Mouse (Mus musculus) C2C12 (cell line): ENCODE results near the gene Gm20388. TPM values are rescaled to one million over a fixed set of nuclear protein-coding genes. Genes with fewer than 3 reads are reported as not detected.

Experiments
- H3K27me3 ChIP-seq: one replicate; pipeline ENCODE4 v1.6.1; 2011; ENCODE audit not compliant: control insufficient read depth, insufficient read depth, insufficient read length
- H3K36me3 ChIP-seq: one replicate; pipeline ENCODE4 v1.6.1; 2011; ENCODE audit not compliant: control insufficient read depth, insufficient read depth
- H3K4me3 ChIP-seq: one replicate; pipeline ENCODE4 v1.5.1; 2011; ENCODE audit warnings: mild to moderate bottlenecking, control low read depth; ENCODE audit not compliant: poor library complexity, insufficient read depth, severe bottlenecking
- H3K79me2 ChIP-seq: one replicate; pipeline ENCODE4 v1.6.1; 2011; ENCODE audit not compliant: control insufficient read depth, insufficient read depth
- H3K79me3 ChIP-seq: one replicate; pipeline ENCODE4 v1.6.1; 2011; ENCODE audit warnings: low read depth, control low read depth
- H3ac ChIP-seq: one replicate; pipeline ENCODE3; 2011; ENCODE audit warnings: low read depth; ENCODE audit not compliant: control insufficient read depth, insufficient read length
- CEBPB ChIP-seq: IDR thresholded peaks from one replicate; pipeline ENCODE4 v1.6.1; 2011; ENCODE audit warnings: low read depth, mild to moderate bottlenecking, control low read depth, moderate library complexity
- CTCF ChIP-seq: IDR thresholded peaks from one replicate; pipeline ENCODE4 v1.5.1; 2011; ENCODE audit not compliant: control insufficient read depth, insufficient read depth, insufficient read length
- FOSL1 ChIP-seq: IDR thresholded peaks from one replicate; pipeline ENCODE4 v1.8.0; 2011; ENCODE audit warnings: mild to moderate bottlenecking, low read length; ENCODE audit not compliant: poor library complexity, insufficient read depth, severe bottlenecking
- MAX ChIP-seq: IDR thresholded peaks from one replicate; pipeline ENCODE4 v1.6.1; 2011; ENCODE audit warnings: mild to moderate bottlenecking, control low read depth
- MYOD1 ChIP-seq: IDR thresholded peaks from one replicate; pipeline ENCODE4 v1.6.1; 2011; ENCODE audit warnings: low read depth; ENCODE audit not compliant: control insufficient read depth, insufficient read length
- MYOG ChIP-seq: IDR thresholded peaks from one replicate; pipeline ENCODE4 v1.6.1; 2011; ENCODE audit not compliant: control insufficient read depth, insufficient read length; ENCODE audit errors: extremely low read depth
- USF1 ChIP-seq: IDR thresholded peaks from one replicate; pipeline ENCODE4 v1.6.1; 2011; ENCODE audit warnings: low read depth, mild to moderate bottlenecking, control low read depth, moderate library complexity
- polyA plus RNA-seq: library from polyadenylated mRNA; unstranded; fragments of >200 nt; fragmentation: generic; extraction: Trizol; gene quantifications from one replicate; pipeline ENCODE4 v1.2.1, GENCODE M21; 2012; ENCODE audit warnings: missing spikeins

The Gm20388 gene
- polyA plus RNA-seq, 1 experiment: 15.0 TPM

DNA sequence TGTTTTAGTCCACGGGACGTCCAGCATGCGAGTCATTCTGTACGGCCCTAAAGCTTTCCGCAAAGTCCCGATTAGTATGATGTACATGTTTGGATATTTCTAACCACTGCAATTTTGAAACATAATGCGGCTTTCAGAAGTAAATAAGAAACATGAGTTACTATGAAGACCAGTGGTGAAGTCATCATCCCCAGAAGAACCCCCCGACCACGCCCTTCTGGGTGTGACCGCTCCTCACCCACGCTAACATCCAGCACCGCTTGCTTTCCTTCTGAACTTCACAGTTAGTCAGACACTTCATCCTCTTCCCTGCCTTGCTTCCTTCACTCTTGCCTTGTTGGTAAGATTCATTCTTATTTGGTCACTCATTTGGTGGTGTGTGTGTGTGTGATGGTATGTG is 3738.8 kb downstream of the Gm20388 start:
- H3K79me2 ChIP-seq: peaks cover 7% of the 10 kb centered on the region
- peaks cover 3% of the 10 kb centered on the region for H3K79me3 ChIP-seq
- no peaks in the 10 kb centered on the region for H3K36me3 ChIP-seq
- TF ChIP-seq CEBPB (peak; percentile 14), MYOD1 (no peak), CTCF (no peak)
- no peak overlapping the region for H3ac ChIP-seq
- no peaks in the 10 kb centered on the region for H3K27me3 ChIP-seq
- no peak overlapping the region for H3K4me3 ChIP-seq

DNA sequence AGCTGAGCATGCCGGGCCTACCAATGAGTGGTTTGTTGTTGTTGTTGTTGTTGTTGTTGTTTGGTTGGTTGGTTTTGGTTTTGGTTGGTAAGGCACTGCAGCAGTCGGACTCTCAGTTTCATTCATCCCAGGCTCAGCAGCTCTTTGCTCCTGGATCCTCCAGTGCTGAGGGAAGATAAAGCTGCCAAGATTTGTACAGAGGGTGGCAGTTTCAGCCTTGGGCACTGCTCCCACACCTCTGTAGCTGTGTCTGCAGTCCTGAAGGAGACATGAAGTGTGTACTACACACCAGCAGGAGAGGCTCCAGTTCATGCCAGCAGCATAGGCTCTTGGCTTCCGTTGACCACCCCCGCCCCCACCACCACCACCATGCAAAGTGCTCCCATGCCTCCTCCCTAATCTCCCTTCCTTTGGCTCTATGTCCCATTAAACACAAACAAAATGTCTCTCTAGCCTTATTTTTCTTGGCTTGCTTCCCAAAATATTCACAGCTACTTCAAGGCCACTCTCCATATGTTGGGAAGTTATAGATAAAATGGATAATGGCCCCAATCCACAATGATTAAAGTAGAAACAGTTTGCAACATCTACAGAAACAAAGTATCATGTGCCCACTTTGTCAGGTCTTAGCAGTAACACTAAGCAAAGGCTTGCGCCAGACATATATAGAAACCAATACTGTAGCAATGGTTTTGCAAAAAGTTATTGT is 3740.9 kb downstream of the Gm20388 start:
- peaks cover 15% of the 10 kb centered on the region for H3K79me3 ChIP-seq
- peaks cover 28% of the 10 kb centered on the region for H3K79me2 ChIP-seq
- TF ChIP-seq USF1: no peak
- H3ac ChIP-seq: no peak overlapping the region
- H3K4me3 ChIP-seq: no peak overlapping the region
- peaks cover 12% of the 10 kb centered on the region for H3K36me3 ChIP-seq
- no peaks in the 10 kb centered on the region for H3K27me3 ChIP-seq

DNA sequence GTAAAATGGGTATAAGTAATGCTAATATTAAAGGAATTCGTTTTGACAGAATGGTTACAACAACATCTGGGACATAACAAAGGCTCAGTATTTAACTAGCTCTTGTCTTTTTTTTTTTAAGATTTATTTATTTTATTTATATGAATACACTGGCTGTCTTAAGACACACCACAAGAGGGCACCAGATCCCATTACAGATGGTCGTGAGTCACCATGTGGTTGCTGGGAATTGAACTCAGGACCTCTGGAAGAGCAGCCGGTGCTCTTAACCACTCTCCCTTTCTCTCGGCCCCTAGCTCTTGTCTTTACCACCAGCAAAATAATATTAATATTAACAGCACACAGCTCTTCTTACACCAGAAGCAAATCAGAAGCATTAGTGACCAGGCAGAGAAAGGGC is 3742.0 kb downstream of the Gm20388 start:
- TF ChIP-seq USF1 (no peak), MYOG (no peak), CEBPB (no peak), FOSL1 (no peak), MYOD1 (no peak), MAX (no peak), CTCF (no peak)
- H3K4me3 ChIP-seq: no peak overlapping the region
- H3K79me2 ChIP-seq: peaks cover 38% of the 10 kb centered on the region
- H3K36me3 ChIP-seq: peaks cover 22% of the 10 kb centered on the region
- no peaks in the 10 kb centered on the region for H3K27me3 ChIP-seq
- no peak overlapping the region for H3ac ChIP-seq
- peaks cover 19% of the 10 kb centered on the region for H3K79me3 ChIP-seq

DNA sequence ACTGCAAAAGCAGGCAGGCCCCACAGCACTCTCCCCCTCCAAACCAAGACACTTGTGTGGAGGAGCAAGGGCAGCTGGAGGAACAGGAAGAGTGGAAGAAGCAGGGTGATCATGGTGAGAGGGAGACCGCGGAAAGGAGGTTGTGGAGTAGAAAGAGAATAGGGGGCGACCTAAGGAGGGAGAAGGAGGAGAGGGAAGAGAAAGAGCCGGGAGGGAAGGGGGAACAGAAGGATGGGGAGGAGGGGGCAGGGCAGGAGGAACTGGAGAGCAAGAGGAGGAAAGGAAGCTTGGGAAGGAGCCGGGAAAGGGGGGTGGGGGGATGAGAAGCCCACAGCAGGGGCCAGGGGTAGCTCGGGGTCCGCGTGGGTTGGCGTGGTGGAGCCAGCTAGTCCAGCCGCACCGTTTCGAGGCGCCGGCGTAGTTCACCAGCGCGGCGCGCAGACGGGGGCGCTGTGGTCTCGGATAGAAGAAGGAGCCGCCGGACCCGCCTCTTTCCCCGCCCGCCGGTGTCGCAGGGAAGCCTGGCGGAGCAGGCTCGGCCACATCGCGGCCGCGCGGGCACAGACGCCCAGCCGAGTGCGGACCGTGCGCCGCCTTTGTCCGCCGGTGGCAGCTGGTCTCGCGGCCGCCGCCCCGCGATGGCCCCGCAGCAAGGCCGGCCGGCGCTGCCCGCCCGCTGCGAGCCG is 3742.8 kb downstream of the Gm20388 start, which contains the start of gene Rhou:
Rhou (plus strand) TSS at position 622 of the 686 bp plus-strand sequence.
- no peaks in the 10 kb centered on the region for H3K27me3 ChIP-seq
- H3K79me2 ChIP-seq: peaks cover 46% of the 10 kb centered on the region
- H3ac ChIP-seq: peak within 1 kb of the TSS; percentile 98
- TF ChIP-seq MYOD1 (no peak), CTCF (peak; percentile 92), MAX (peak; percentile 46)
- H3K4me3 ChIP-seq: peak within 1 kb of the TSS; percentile 59
- peaks cover 26% of the 10 kb centered on the region for H3K36me3 ChIP-seq
- H3K79me3 ChIP-seq: peaks cover 22% of the 10 kb centered on the region

DNA sequence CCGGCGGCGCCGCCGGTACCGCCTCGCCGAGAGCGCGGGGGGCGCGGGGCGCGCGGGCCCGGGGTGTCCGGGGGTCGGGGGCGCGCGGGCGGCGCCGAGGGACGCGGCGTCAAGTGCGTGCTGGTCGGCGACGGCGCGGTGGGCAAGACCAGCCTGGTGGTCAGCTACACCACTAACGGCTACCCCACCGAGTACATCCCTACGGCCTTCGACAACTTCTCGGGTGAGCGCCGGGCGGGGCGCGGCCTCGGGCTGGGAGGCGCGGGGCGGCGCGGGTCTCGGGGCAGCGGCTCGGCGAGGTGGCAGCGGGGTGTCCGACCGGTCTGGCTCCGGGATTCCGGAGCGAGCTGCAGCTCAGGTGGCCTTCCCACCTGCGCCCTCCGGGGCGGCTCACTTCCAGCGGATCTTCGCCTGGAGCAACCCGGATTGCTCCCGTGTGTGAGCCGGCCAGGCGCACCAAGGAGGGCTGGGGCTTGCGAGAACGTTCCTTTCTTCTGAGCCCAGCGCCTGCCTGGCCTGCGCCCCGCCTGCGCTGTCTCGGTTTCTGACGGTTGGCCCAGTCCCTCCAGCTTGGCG is 3743.4 kb downstream of the Gm20388 start:
- no peaks in the 10 kb centered on the region for H3K27me3 ChIP-seq
- H3K36me3 ChIP-seq: peaks cover 30% of the 10 kb centered on the region
- H3K79me3 ChIP-seq: peaks cover 25% of the 10 kb centered on the region
- peak overlapping the region; percentile 98 for H3ac ChIP-seq
- TF ChIP-seq MYOD1: no peak
- no peak for TF ChIP-seq USF1
- peaks cover 52% of the 10 kb centered on the region for H3K79me2 ChIP-seq
- H3K4me3 ChIP-seq: peak overlapping the region; percentile 59

DNA sequence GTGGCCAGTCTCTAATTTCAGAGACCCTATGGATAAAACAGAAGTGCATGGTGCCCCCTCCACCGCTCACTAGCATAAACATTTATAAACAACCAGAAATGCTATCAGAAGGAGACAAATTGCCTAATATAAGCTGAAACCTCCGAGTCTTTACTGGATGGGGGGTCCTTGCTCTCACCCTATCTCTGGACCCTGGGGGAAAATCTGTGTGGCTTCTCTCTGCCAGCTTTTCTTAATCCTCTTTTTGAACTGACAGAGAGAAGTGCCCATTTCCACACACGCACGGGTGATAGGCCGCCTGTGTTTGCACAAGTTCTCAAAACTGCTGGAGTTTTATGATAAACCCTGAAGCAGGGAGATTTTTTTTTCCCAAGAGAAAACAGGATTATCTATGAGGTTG is 3744.1 kb downstream of the Gm20388 start:
- Histone ChIP-seq H3K79me3 (peaks cover 26% of the 10 kb centered on the region), H3K4me3 (peak overlapping the region; percentile 59), H3K27me3 (no peaks in the 10 kb centered on the region), H3K79me2 (peaks cover 59% of the 10 kb centered on the region), H3ac (peak overlapping the region; percentile 30), H3K36me3 (peaks cover 35% of the 10 kb centered on the region)
- TF ChIP-seq MYOD1: no peak
